Mouse (Mus musculus) forebrain, embryonic 11.5 days (tissue): Measurements from ENCODE around the gene Eif4e1b. TPM values are rescaled to one million over a fixed set of nuclear protein-coding genes. Genes with fewer than 3 reads are reported as not detected.

ENCODE experiments used
- polyA plus RNA-seq: library from polyadenylated mRNA; unstranded; fragments of >200 nt; fragmentation: Nextera tagmentation; extraction: Ambion mirVana; gene quantifications from 2 replicates; pipeline ENCODE4 v1.2.1, GENCODE M21; 2014

Eif4e1b gene
- polyA plus RNA-seq, 1 experiment from 2014 or later: not detected

Other genes with a start within 250 kb of the Eif4e1b start
- gene 4833439L19Rik, start 218.6 kb upstream of the Eif4e1b start, polyA plus RNA-seq: 250 and 259 TPM in 2 replicates
- 26.4 and 30.3 TPM in 2 replicates for gene Arl10, start 209.0 kb upstream of the Eif4e1b start, polyA plus RNA-seq
- 71.1 and 78.9 TPM in 2 replicates for gene Nop16, start 193.9 kb upstream of the Eif4e1b start, polyA plus RNA-seq
- gene Higd2a, start 193.8 kb upstream of the Eif4e1b start, polyA plus RNA-seq: 144 and 150 TPM in 2 replicates
- 20.0 TPM in 2 replicates for gene Cltb, start 172.7 kb upstream of the Eif4e1b start, polyA plus RNA-seq
- gene Faf2, start 162.2 kb upstream of the Eif4e1b start, polyA plus RNA-seq: 83.5 and 89.2 TPM in 2 replicates
- 124 and 126 TPM in 2 replicates for gene Rnf44, start 90.1 kb upstream of the Eif4e1b start, polyA plus RNA-seq
- not detected in 2 replicates for gene Cdhr2, start 82.5 kb upstream of the Eif4e1b start, polyA plus RNA-seq
- 8.2 and 13.5 TPM in 2 replicates for gene Gprin1, start 34.1 kb upstream of the Eif4e1b start, polyA plus RNA-seq
- gene Sncb, start 17.4 kb upstream of the Eif4e1b start, polyA plus RNA-seq: 1.3 and 2.6 TPM in 2 replicates
- gene Tspan17, start 5.4 kb downstream of the Eif4e1b start, polyA plus RNA-seq: 6.9 and 8.1 TPM in 2 replicates
- 2.9 and 3.7 TPM in 2 replicates for gene Unc5a, start 165.4 kb downstream of the Eif4e1b start, polyA plus RNA-seq
- gene Hk3, start 237.4 kb downstream of the Eif4e1b start, polyA plus RNA-seq: 0.41 and 0.65 TPM in 2 replicates